Mouse (Mus musculus): Measurements from ENCODE around the gene Tmem47.

DNA sequence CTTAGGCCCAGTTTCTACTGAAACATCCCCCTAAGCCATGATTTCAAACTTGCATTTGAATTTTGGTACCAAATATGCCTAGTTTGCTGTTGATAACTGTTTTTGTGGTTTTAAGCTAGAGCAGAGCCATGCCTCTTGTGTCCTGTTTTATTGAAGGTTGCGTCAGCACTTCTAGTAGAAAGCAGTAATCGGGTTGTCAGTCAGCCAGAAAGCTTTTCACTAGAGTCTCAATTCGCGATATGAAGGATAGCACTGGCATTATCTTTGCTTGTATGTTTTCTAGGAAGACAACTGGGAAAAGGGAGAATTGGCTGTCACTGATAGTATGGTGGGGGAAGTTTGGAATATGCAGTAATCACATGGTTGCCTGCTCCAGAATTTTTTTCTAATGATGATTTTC, 3.3 kb downstream of the Tmem47 start:
- TF ChIP-seq MAX (IDR thresholded peaks at IDR 0.05; ENCODE audit: low read depth) (no peak), USF1 (IDR thresholded peaks at IDR 0.05; ENCODE audit: low read depth) (no peak), E2F4 (IDR thresholded peaks at IDR 0.05; ENCODE audit: insufficient read depth) (no peak), SRF (IDR thresholded peaks at IDR 0.05; ENCODE audit: control insufficient read depth, insufficient read length, low read depth) (no peak), MYOG (IDR thresholded peaks at IDR 0.05; ENCODE audit: control insufficient read depth in 1 of 3, insufficient read depth in 1 of 3, insufficient read length in 2 of 3, low read depth in 2 of 3) (no peak), POLR2A (IDR thresholded peaks at IDR 0.05; ENCODE audit: insufficient read length, low read depth) (no peak), TCF12 (IDR thresholded peaks at IDR 0.05; ENCODE audit: insufficient read depth, poor library complexity, severe bottlenecking) (no peak)

Data from myocyte (in vitro differentiated cells).